Mouse (Mus musculus) central nervous system, embryonic 14 days (tissue): ENCODE measurements around the gene Cops9. TPM values are rescaled to one million over a fixed set of nuclear protein-coding genes. Genes with fewer than 3 reads are reported as not detected.

Source experiments
- polyA plus RNA-seq: library from polyadenylated mRNA; depleted of rRNA; stranded (reverse); fragments of >200 nt; gene quantifications from 2 replicates; pipeline ENCODE4 v1.2.3, GENCODE M21; 2012; rRNA removed

The Cops9 gene
- 341 and 351 TPM in 2 replicates for polyA plus RNA-seq

DNA sequence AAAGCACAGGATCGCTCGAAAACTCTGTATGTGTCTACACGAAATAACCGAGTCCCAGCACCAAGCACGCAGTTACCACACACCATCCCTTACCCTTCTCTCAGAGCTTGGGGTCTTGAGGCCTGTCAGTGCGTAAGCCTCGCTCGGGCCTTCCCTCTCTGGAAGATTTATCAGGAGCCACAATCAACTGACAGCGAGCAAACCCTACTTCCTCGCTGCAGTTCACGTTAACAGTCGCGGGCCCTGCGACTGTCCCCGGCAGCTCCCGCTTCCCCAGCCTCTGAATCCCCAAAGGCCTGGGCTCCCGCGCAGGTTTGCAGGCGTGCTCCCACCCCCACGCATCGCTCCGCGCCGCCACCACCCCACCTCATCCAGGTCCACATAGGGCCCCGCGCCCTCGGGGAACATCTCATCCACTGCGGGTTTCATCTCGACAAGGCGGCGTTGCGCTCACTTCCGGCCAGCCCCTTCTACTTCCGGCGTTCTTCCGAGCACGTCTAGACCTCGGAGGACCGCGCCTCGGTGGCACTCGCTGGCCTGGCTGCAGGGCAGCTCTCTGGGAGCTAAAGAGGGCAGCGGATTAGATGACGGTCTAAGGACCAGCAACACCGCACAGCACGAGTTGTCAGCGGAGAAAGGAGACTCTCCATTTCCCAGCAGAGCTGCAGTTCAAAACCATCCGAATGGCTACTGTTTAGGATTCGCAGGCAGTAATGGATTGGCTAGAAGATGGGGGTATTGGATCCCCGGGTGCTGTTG is at the start of gene Cops9:
TSS of gene Cops9 (minus strand) at position 472 of the 759 bp plus-strand sequence.

GRCm38 (mm10) chr1:92648673-92649072 is 6.9 kb upstream of the Cops9 start, which contains the start of gene Otos:
Gene Otos, minus strand, starts transcription at chr1:92648841.

DNA sequence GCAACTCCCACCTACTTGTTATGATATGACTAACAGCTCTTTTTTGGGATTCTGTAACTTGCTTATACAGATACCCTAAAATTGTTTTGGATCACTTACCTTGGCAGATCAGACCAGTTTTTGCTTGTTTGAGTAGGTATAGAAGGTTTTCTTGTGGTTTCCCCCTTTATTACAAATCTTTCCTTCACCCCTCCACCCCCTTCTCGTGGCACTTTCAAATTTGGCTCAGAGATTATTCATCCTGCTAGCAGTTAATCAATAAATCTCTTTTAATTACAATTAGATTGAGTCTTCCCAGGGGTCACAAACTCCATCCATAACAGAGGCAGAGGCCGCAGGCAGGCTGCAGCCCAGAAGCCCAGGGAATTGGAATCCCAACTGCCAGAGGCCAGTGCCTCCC is 24.3 kb downstream of the Cops9 start, which contains the start of gene Olfr12:
TSS of gene Olfr12 (plus strand) at position 301 of the 400 bp plus-strand sequence.

DNA sequence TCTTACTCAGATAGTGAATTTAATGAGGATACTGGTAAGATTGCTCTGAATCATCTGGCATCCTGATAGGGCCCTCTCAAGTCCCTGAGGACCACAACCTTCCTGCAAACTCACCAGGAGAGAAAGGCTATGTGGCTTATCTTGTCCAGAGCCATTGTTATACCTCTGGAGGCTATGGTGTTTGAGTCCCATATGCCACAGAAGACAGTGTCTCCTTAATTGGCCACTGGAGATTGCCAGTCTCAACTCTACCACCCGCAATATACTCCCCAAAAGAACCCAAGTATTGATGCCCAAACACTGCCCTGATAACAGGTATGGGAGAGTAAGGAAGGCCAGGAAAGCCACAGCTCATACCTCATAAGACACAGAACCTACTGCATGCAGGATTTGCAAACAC is 36.3 kb downstream of the Cops9 start, which contains the start of gene Olfr1410:
TSS of gene Olfr1410 (plus strand) at position 301 of the 400 bp plus-strand sequence.

GRCm38 (mm10) chr1:92594111-92594510 is 47.7 kb downstream of the Cops9 start, which contains the start of gene Olfr1411:
Gene Olfr1411, plus strand, starts transcription at chr1:92594411.

Other genes starting within 250 kb of the Cops9 start
- 134 and 135 TPM in 2 replicates for gene Ndufa10, start 168.1 kb downstream of the Cops9 start, polyA plus RNA-seq
- not detected in 2 replicates for gene Olfr1416, start 156.9 kb downstream of the Cops9 start, polyA plus RNA-seq
- gene Olfr1415, start 145.9 kb downstream of the Cops9 start, polyA plus RNA-seq = not detected in 2 replicates
- gene Olfr1414, start 123.3 kb downstream of the Cops9 start, polyA plus RNA-seq = not detected in 2 replicates
- not detected in 2 replicates for gene Olfr1413, start 70.7 kb downstream of the Cops9 start, polyA plus RNA-seq
- not detected in 2 replicates for gene Olfr1412, start 56.2 kb downstream of the Cops9 start, polyA plus RNA-seq
- not detected in 2 replicates for gene Olfr1411, start 47.6 kb downstream of the Cops9 start, polyA plus RNA-seq
- not detected in 2 replicates for gene Olfr1410, start 36.2 kb downstream of the Cops9 start, polyA plus RNA-seq
- gene Olfr12, start 24.2 kb downstream of the Cops9 start, polyA plus RNA-seq = not detected in 2 replicates
- 0.06 and 0.11 TPM in 2 replicates for gene Otos, start 6.9 kb upstream of the Cops9 start, polyA plus RNA-seq
- gene Gpc1, start 189.7 kb upstream of the Cops9 start, polyA plus RNA-seq = 116 and 132 TPM in 2 replicates